Mouse (Mus musculus): ENCODE results near the gene Galnt18. TPM values are rescaled to one million over a fixed set of nuclear protein-coding genes. Genes with fewer than 3 reads are reported as not detected.

Galnt18 gene
- polyA plus RNA-seq, 1 experiment from 2014 or later = 2.1 TPM

GRCm38 (mm10) chr7:111770585-111770984 lies 9.2 kb downstream of the Galnt18 start:
- H3K36me3 ChIP-seq = no peaks in the 10 kb centered on the region
- H3K9ac ChIP-seq = no peak overlapping the region
- no peaks in the 10 kb centered on the region for H3K4me1 ChIP-seq
- 70% methylated on average over 3 of the region's 3 CpGs for WGBS (ENCODE audit: insufficient replicate concordance)
- no peak overlapping the region for H3K27ac ChIP-seq
- H3K4me3 ChIP-seq = no peak overlapping the region
- no peak overlapping the region for H3K4me2 ChIP-seq
- ATAC-seq = no peak
- no peaks in the 10 kb centered on the region; the same call in 1 of the 2 replicates for H3K27me3 ChIP-seq (replicated peaks)
- no peaks in the 10 kb centered on the region for H3K9me3 ChIP-seq (replicated peaks)

GRCm38 (mm10) chr7:111766145-111766767 lies 13.5 kb downstream of the Galnt18 start:
- Histone ChIP-seq H3K27ac (no peak overlapping the region), H3K27me3 (replicated peaks) (no peaks in the 10 kb centered on the region; the same call in 1 of the 2 replicates), H3K9ac (no peak overlapping the region), H3K9me3 (replicated peaks) (no peaks in the 10 kb centered on the region), H3K4me2 (no peak overlapping the region), H3K4me3 (no peak overlapping the region), H3K4me1 (no peaks in the 10 kb centered on the region), H3K36me3 (no peaks in the 10 kb centered on the region)
- 53% methylated on average over 9 of the region's 9 CpGs for WGBS (ENCODE audit: insufficient replicate concordance)
- ATAC-seq = no peak

GRCm38 (mm10) chr7:111762754-111763153 lies 17.0 kb downstream of the Galnt18 start:
- no peaks in the 10 kb centered on the region for H3K9me3 ChIP-seq (replicated peaks)
- no peaks in the 10 kb centered on the region for H3K4me1 ChIP-seq
- no peak overlapping the region for H3K27ac ChIP-seq
- no peaks in the 10 kb centered on the region for H3K27me3 ChIP-seq (replicated peaks)
- H3K36me3 ChIP-seq = no peaks in the 10 kb centered on the region
- H3K9ac ChIP-seq = no peak overlapping the region
- no peak overlapping the region for H3K4me3 ChIP-seq
- no peak overlapping the region for H3K4me2 ChIP-seq
- WGBS (ENCODE audit: insufficient replicate concordance) = 36% methylated on average over 6 of the region's 6 CpGs
- no peak for ATAC-seq

- WGBS (ENCODE audit: insufficient replicate concordance) = 77% methylated on average over 3 of the region's 3 CpGs
- no peaks in the 10 kb centered on the region for H3K4me1 ChIP-seq
- no peaks in the 10 kb centered on the region for H3K36me3 ChIP-seq
- H3K9me3 ChIP-seq (replicated peaks) = no peaks in the 10 kb centered on the region
- no peak for ATAC-seq
- no peak overlapping the region for H3K9ac ChIP-seq
- H3K27ac ChIP-seq = no peak overlapping the region
- H3K27me3 ChIP-seq (replicated peaks) = no peaks in the 10 kb centered on the region
- H3K4me2 ChIP-seq = no peak overlapping the region
- no peak overlapping the region for H3K4me3 ChIP-seq
Measured at GRCm38 (mm10) chr7:111748571-111749071, 31.2 kb downstream of the Galnt18 start.

- no peaks in the 10 kb centered on the region for H3K27me3 ChIP-seq (replicated peaks)
- no peak overlapping the region for H3K27ac ChIP-seq
- H3K9ac ChIP-seq = no peak overlapping the region
- H3K4me1 ChIP-seq = no peaks in the 10 kb centered on the region
- no peaks in the 10 kb centered on the region for H3K9me3 ChIP-seq (replicated peaks)
- no peaks in the 10 kb centered on the region for H3K36me3 ChIP-seq
- no peak for ATAC-seq
- H3K4me2 ChIP-seq = no peak overlapping the region
- H3K4me3 ChIP-seq = no peak overlapping the region
Measured at GRCm38 (mm10) chr7:111744770-111745169, 35.0 kb downstream of the Galnt18 start.

- no peaks in the 10 kb centered on the region for H3K9me3 ChIP-seq (replicated peaks)
- no peak overlapping the region for H3K4me2 ChIP-seq
- no peak overlapping the region for H3K4me3 ChIP-seq
- no peak overlapping the region for H3K9ac ChIP-seq
- no peaks in the 10 kb centered on the region for H3K36me3 ChIP-seq
- no peak for ATAC-seq
- H3K27me3 ChIP-seq (replicated peaks) = no peaks in the 10 kb centered on the region
- peaks cover 11% of the 10 kb centered on the region; the same call in 1 of the 2 replicates for H3K4me1 ChIP-seq
- 34% methylated on average over 2 of the region's 2 CpGs for WGBS (ENCODE audit: insufficient replicate concordance)
- no peak overlapping the region for H3K27ac ChIP-seq
Measured at GRCm38 (mm10) chr7:111741595-111741994, 38.2 kb downstream of the Galnt18 start.

- Histone ChIP-seq H3K9ac (no peak overlapping the region), H3K9me3 (replicated peaks) (no peaks in the 10 kb centered on the region), H3K27me3 (replicated peaks) (no peaks in the 10 kb centered on the region), H3K4me1 (peaks cover 11% of the 10 kb centered on the region; the same call in 1 of the 2 replicates), H3K27ac (no peak overlapping the region), H3K4me3 (no peak overlapping the region), H3K4me2 (no peak overlapping the region), H3K36me3 (no peaks in the 10 kb centered on the region)
- no peak for ATAC-seq
- WGBS (ENCODE audit: insufficient replicate concordance) = 78% methylated on average over 6 of the region's 6 CpGs
Measured at GRCm38 (mm10) chr7:111740091-111740490, 39.7 kb downstream of the Galnt18 start.

GRCm38 (mm10) chr7:111739371-111739765 lies 40.4 kb downstream of the Galnt18 start:
- H3K9me3 ChIP-seq (replicated peaks) = no peaks in the 10 kb centered on the region
- H3K9ac ChIP-seq = no peak overlapping the region
- ATAC-seq = no peak
- H3K27me3 ChIP-seq (replicated peaks) = no peaks in the 10 kb centered on the region
- no peak overlapping the region for H3K4me2 ChIP-seq
- H3K27ac ChIP-seq = no peak overlapping the region
- WGBS (ENCODE audit: insufficient replicate concordance) = 49% methylated on average over 5 of the region's 5 CpGs
- H3K36me3 ChIP-seq = no peaks in the 10 kb centered on the region
- no peak overlapping the region for H3K4me3 ChIP-seq
- H3K4me1 ChIP-seq = peaks cover 11% of the 10 kb centered on the region; the same call in 1 of the 2 replicates

GRCm38 (mm10) chr7:111738456-111739370 lies 41.1 kb downstream of the Galnt18 start:
- 45% methylated on average over 10 of the region's 10 CpGs for WGBS (ENCODE audit: insufficient replicate concordance)
- Histone ChIP-seq H3K9ac (no peak overlapping the region), H3K27ac (no peak overlapping the region), H3K4me2 (no peak overlapping the region), H3K9me3 (replicated peaks) (no peaks in the 10 kb centered on the region), H3K4me1 (peaks cover 11% of the 10 kb centered on the region; the same call in 1 of the 2 replicates), H3K4me3 (no peak overlapping the region), H3K27me3 (replicated peaks) (no peaks in the 10 kb centered on the region), H3K36me3 (no peaks in the 10 kb centered on the region)
- ATAC-seq = no peak

GRCm38 (mm10) chr7:111737426-111737825 lies 42.4 kb downstream of the Galnt18 start:
- WGBS (ENCODE audit: insufficient replicate concordance) = 36% methylated on average over 7 of the region's 7 CpGs
- H3K9ac ChIP-seq = no peak overlapping the region

GRCm38 (mm10) chr7:111736365-111736764 lies 43.4 kb downstream of the Galnt18 start:
- ATAC-seq = no peak
- no peak overlapping the region for H3K9ac ChIP-seq
- no peaks in the 10 kb centered on the region for H3K36me3 ChIP-seq
- H3K27ac ChIP-seq = no peak overlapping the region
- H3K4me2 ChIP-seq = no peak overlapping the region
- no peaks in the 10 kb centered on the region for H3K9me3 ChIP-seq (replicated peaks)
- H3K4me3 ChIP-seq = no peak overlapping the region
- peaks cover 11% of the 10 kb centered on the region; the same call in 1 of the 2 replicates for H3K4me1 ChIP-seq
- no peaks in the 10 kb centered on the region for H3K27me3 ChIP-seq (replicated peaks)
- WGBS (ENCODE audit: insufficient replicate concordance) = 30% methylated on average over 3 of the region's 3 CpGs

More at GRCm38 (mm10) chr7:111737426-111737825, 42.4 kb downstream of the Galnt18 start:
- Histone ChIP-seq H3K36me3 (no peaks in the 10 kb centered on the region), H3K27ac (no peak overlapping the region), H3K4me1 (peaks cover 11% of the 10 kb centered on the region; the same call in 1 of the 2 replicates), H3K27me3 (replicated peaks) (no peaks in the 10 kb centered on the region), H3K9me3 (replicated peaks) (no peaks in the 10 kb centered on the region), H3K4me3 (no peak overlapping the region), H3K4me2 (no peak overlapping the region)
- no peak for ATAC-seq

Data from liver, embryonic 12.5 days (tissue).